Mouse (Mus musculus): ENCODE results near the gene Mmel1. TPM values are rescaled to one million over a fixed set of nuclear protein-coding genes. Genes with fewer than 3 reads are reported as not detected.

Gene Mmel1
- total RNA-seq, 4 experiments from 2014 or later, result 0.37 to 1.2 (median 0.78) TPM

- DNase-seq (ENCODE audit: low spot score in 2 of 2), result peak; percentile 57 to 86
These were observed 35.0 kb downstream of the Mmel1 start for GRCm38 (mm10) chr4:154904185-154905071.

GRCm38 (mm10) chr4:154907833-154908232 lies 38.4 kb downstream of the Mmel1 start:
- DNase-seq (ENCODE audit: low spot score in 2 of 2), result peak in 1 of 2 experiments; percentile 50

GRCm38 (mm10) chr4:154908490-154908889 lies 39.1 kb downstream of the Mmel1 start:
- DNase-seq (ENCODE audit: low spot score in 2 of 2), result no peak

GRCm38 (mm10) chr4:154910606-154911522 lies 41.5 kb downstream of the Mmel1 start:
- DNase-seq (ENCODE audit: low spot score in 2 of 2), result no peak

- DNase-seq (ENCODE audit: low spot score in 2 of 2), result no peak
These were observed 42.3 kb downstream of the Mmel1 start for GRCm38 (mm10) chr4:154911644-154912043.

- DNase-seq (ENCODE audit: low spot score in 2 of 2), result no peak
These were observed 44.5 kb downstream of the Mmel1 start for GRCm38 (mm10) chr4:154913845-154914244.

- no peak for DNase-seq (ENCODE audit: low spot score in 2 of 2)
These were observed 44.9 kb downstream of the Mmel1 start for GRCm38 (mm10) chr4:154914252-154914651.

- no peak for DNase-seq (ENCODE audit: low spot score in 2 of 2)
These were observed 45.3 kb downstream of the Mmel1 start for GRCm38 (mm10) chr4:154914707-154915106.

GRCm38 (mm10) chr4:154915286-154915685 lies 45.9 kb downstream of the Mmel1 start:
- DNase-seq (ENCODE audit: low spot score in 2 of 2), result no peak

GRCm38 (mm10) chr4:154916662-154917061 lies 47.3 kb downstream of the Mmel1 start:
- no peak for DNase-seq (ENCODE audit: low spot score in 2 of 2)

- no peak for DNase-seq (ENCODE audit: low spot score in 2 of 2)
These were observed 52.9 kb downstream of the Mmel1 start for GRCm38 (mm10) chr4:154922291-154922690.

- no peak for DNase-seq (ENCODE audit: low spot score in 2 of 2)
These were observed 53.5 kb downstream of the Mmel1 start for GRCm38 (mm10) chr4:154922931-154923330.

- no peak for DNase-seq (ENCODE audit: low spot score in 2 of 2)
These were observed 56.0 kb downstream of the Mmel1 start for GRCm38 (mm10) chr4:154925413-154925812.

GRCm38 (mm10) chr4:154926969-154927898 lies 57.8 kb downstream of the Mmel1 start:
- DNase-seq (ENCODE audit: low spot score in 2 of 2), result no peak

- DNase-seq (ENCODE audit: low spot score in 2 of 2), result no peak
These were observed 58.5 kb downstream of the Mmel1 start for GRCm38 (mm10) chr4:154927899-154928337.

- DNase-seq (ENCODE audit: low spot score in 2 of 2), result no peak
These were observed 59.2 kb downstream of the Mmel1 start, which contains the start of gene Tnfrsf14 for GRCm38 (mm10) chr4:154928395-154929087. TSS of gene Tnfrsf14 (minus strand) at chr4:154928563.

- no peak for DNase-seq (ENCODE audit: low spot score in 2 of 2)
These were observed 59.8 kb downstream of the Mmel1 start for GRCm38 (mm10) chr4:154929088-154929660.

- no peak for DNase-seq (ENCODE audit: low spot score in 2 of 2)
These were observed 64.0 kb downstream of the Mmel1 start for GRCm38 (mm10) chr4:154933306-154933907.

GRCm38 (mm10) chr4:154934800-154935199 lies 65.4 kb downstream of the Mmel1 start:
- DNase-seq (ENCODE audit: low spot score in 2 of 2), result no peak

All from left cerebral cortex, adult 8-10 months (tissue).